Mouse (Mus musculus): ENCODE data around the gene Prss36. TPM values are rescaled to one million over a fixed set of nuclear protein-coding genes. Genes with fewer than 3 reads are reported as not detected.
"Not testable (repeated sequence)": the region's sequence is repeated elsewhere in the genome, so short reads cannot be mapped to it uniquely, and the experiment has no call there.

The Prss36 gene
- total RNA-seq, 2 experiments from 2014 or later = 6.2 to 11.4 TPM

DNA sequence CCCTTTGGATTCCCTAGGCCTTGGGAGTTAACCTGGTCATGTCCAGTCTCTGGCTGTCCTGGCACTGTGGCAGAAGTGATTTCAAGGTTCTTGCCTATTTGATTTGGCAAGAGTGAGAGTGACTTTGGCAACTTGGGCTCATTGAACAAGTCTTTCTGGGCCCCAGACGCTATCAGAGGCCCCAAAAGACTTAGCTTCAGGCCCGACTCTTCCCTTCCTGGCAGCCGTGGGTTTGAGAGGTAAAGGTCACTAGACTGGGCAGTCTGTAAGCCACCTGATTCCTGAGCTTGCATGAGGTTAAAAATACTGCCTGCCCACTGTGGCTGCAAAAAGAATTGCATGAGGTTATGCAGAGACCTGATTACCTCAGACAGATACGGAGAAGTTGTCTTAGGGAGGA lies 37.9 kb downstream of the Prss36 start:
- no peak for DNase-seq (ENCODE audit: low spot score in 2 of 2)

DNA sequence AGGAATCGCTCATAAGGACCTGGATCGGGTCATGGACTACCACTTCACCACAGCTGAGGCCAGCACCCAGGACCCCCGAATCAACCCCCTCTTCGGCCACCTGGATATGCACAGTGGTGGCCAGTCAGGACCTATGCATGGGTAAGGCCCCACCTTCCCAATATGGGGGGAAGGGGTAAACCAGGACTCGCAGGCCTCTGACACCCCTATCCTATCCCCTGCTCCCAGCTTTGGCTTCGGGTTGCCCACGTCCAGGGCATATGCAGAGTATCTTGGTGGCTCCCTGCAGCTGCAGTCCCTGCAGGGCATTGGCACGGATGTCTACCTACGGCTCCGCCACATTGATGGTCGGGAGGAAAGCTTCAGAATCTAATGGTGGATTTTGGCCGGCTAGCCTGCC lies 38.6 kb downstream of the Prss36 start:
- no peak for DNase-seq (ENCODE audit: low spot score in 2 of 2)

DNA sequence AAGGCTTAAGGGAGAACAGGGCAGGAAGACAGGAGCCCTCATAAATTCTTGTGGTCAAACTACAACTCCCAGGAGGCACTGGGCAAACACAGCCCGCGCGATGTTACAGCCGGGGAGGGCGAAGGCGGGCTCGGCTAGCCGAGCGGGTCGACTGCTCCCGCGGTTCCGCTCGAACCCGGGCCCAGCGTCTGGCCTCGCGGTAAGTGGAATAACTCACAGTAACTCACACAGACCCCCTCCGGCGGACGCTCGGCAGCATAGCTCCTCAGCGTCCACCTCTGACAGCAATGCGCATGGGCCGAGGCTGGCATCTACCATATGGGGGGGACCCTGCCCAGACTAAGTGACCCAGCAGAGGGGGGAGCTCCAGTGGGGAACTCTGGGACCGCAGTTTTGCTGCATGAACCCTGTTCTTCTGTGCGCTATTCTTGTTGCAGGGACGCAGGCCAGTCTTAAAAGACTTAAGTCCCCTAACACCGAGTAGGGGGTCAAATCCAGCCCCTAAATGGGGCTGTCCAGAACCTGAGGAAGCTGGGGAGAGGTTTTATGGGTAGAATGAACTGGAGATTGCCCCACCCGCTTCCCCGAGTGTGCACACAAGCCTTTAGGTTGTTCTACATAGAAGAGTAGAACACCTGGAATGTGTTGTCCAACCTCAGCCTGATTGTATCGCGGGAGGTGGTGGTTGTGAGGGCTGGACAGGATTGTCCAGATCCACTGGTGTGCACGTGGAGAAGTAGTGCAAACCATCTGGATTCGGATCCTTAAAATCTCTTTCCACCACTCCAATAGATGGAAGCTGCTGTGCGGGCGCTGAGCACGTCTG lies 42.3 kb downstream of the Prss36 start, which contains the start of gene Bckdk:
Gene Bckdk, plus strand, starts transcription at position 112 of the 826 bp plus-strand sequence.
- DNase-seq (ENCODE audit: low spot score in 2 of 2) = peak; percentile 70

- DNase-seq (ENCODE audit: low spot score in 2 of 2) = no peak
These were observed 44.8 kb downstream of the Prss36 start for GRCm38 (mm10) chr7:127901772-127902171.

- no peak for DNase-seq (ENCODE audit: low spot score in 2 of 2)
These were observed 46.5 kb downstream of the Prss36 start for GRCm38 (mm10) chr7:127899997-127900396.

DNA sequence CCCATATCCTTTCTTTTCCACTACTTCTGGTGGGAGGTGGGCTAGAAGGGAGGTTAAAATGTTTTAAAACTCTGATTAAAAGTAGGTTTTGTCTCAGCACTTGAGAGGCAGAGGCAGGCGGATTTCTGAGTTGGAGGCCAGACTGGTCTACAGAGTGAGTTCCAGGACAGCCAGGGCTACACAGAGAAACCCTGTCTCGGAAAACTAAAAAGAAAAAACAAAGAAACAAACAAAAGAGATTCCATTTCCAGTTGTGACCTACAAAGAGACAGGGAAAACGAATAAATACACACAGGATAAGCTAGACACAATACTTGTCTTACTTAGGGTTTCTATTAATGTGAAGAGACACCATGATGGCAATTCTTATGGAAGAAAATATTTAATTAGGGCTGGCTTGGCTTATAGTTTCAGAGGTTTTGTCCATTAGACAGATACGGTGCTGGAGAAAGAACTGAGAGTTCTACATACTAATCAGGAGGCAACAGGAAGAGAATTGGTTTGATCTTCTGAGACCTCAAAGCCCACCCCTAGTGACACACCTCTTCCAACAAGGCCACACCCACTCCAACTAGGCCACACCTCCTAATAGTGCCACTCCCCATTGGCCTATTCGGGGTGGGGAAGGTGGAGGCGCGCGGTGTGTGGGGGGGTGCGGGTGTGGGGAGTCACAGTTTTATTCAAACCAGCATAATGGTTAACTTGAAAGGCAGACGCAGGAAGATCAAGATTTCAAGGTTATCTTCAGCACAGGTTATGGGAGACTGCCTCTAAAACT lies 48.2 kb downstream of the Prss36 start:
- no peak for DNase-seq (ENCODE audit: low spot score in 2 of 2)

- DNase-seq (ENCODE audit: low spot score in 2 of 2) = no peak
These were observed 49.0 kb downstream of the Prss36 start for GRCm38 (mm10) chr7:127897542-127897941.

GRCm38 (mm10) chr7:127896384-127896783 lies 50.1 kb downstream of the Prss36 start:
- DNase-seq (ENCODE audit: low spot score in 2 of 2) = peak; percentile 27 to 58

- not testable (repeated sequence) for DNase-seq (ENCODE audit: low spot score in 2 of 2)
These were observed 50.6 kb downstream of the Prss36 start for GRCm38 (mm10) chr7:127895891-127896290.

- DNase-seq (ENCODE audit: low spot score in 2 of 2) = peak; percentile 91
These were observed 51.1 kb downstream of the Prss36 start, which contains the start of the genes Gm21974 and Vkorc1 for GRCm38 (mm10) chr7:127895442-127895841. Gene Gm21974, minus strand, starts transcription at chr7:127895454. Gene Vkorc1, minus strand, starts transcription at chr7:127895617.

DNA sequence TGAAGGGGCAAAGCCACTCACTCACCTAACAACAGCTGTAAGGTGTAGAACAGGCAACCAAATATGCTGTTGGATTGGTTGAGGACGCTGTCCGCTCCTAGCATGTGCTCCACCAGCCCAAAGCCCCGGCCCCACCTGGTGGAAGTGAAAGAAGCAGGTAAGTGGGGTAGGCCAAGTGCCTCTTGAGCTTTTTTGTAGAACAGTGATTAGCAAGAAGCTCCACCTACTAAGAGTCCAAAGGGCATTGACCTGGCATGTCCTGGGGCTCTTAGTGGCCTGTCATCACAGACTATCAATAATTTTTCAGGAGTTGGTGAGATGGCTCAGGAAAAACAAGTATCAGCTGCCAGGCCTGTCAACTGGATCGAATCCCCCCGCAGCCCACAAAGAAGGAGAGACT lies 52.0 kb downstream of the Prss36 start:
- DNase-seq (ENCODE audit: low spot score in 2 of 2) = no peak

DNA sequence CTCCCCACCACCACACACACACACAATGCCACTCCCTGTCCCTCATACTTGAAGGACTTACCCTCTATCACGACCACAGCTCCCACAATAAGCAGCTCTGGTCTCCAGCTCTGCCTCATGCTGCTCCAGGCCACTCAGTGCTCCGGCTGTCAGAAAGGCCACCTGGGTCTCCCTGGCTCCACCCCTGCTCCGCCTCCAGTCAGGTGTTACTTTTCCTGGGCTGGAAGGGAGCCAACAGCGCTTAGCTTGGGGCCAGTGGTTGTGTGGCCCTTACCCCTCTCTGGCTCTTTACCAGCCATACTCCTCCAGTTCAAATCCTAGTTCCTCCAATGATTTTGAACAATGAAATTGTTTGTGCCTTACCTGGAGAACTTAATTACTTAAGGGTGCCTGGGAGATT lies 55.7 kb downstream of the Prss36 start, which contains the start of gene Prss53:
Gene Prss53, minus strand, starts transcription at position 173 of the 400 bp plus-strand sequence.
- DNase-seq (ENCODE audit: low spot score in 2 of 2) = no peak

- DNase-seq (ENCODE audit: low spot score in 2 of 2) = no peak
These were observed 57.7 kb downstream of the Prss36 start for GRCm38 (mm10) chr7:127888821-127889220.

DNA sequence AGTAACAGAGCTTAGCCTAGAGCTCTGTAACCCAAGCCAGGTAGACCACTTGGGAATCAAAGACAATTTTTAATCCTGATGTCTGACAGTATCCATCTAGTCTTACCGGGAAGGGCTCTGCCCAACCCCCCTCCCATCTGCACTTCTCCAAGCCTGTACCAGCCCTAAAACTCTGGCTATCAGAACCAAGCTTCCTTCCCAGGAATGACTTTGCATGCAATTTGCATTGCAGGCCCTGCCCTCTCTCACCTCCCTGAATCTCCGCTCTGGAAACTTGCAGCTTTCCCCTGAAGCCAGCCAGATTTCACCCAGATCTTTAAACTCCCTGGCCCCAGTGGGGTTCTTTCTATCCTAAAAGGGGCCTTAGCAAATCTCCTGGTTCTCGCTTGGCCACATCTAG lies 58.7 kb downstream of the Prss36 start:
- DNase-seq (ENCODE audit: low spot score in 2 of 2) = no peak

DNA sequence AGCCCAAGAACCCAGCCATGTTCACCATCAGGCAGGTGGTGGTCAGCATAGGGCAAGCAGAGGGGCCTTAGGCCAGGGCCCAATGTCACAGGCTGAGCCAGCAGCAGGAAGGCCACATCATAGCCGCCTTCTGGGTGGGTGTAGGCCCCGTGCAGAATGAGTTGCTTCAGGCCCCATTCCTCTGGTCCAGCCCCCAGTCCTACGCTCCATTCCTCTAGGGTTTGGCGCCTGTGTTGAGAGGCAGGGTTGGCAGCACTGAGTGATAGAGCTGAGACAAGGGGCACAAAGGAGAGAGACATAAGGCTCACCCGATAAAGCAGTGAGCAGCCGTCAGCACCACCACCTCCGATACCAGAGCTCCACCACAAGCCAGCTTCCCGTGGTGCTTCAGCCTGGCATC lies 59.3 kb downstream of the Prss36 start:
- no peak for DNase-seq (ENCODE audit: low spot score in 2 of 2)

DNA sequence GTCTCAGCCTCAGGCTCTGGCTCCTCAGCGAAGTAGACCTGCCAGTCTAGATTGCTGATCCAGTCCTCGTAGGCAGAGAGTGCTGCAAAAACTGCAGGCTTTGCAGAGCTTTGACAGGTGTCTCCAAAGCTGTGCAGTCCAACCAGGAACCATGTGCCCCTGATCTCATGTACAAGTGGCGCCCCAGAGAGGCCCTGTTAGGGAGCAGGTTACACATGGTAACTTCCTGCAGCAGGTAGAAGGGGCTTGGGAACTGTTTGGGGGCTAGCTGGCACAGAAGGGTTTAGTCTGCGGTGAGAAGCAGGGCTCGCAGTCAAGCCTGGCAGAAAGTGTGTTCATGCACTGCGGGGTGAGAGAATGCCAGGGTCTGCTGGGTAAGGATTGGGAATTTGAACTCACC lies 60.0 kb downstream of the Prss36 start:
- DNase-seq (ENCODE audit: low spot score in 2 of 2) = no peak

DNA sequence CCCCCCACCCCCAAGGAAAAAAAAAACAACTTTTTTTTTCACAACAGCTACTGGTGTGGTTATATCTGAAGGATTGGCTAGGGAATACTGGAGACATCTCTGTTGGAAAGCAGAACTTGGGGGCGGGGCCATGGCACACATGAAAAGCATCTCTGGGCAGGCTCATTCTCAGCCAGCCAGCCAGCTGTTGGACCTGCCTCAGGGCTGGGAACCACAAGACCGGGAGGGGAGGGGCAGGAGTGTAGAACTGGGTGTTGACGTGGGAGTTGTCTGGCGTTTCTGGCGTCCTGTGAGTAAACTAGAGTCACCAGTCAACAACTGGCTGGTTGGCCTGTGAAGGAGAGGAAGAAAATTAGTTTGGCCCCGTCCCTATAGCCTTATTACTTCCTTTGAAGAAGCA lies 60.6 kb downstream of the Prss36 start:
- DNase-seq (ENCODE audit: low spot score in 2 of 2) = no peak

Other genes with a start within 250 kb of the Prss36 start
- 10 to 100 TPM; 53.4 to 88.2 TPM for gene Bcl7c, start 237.8 kb downstream of the Prss36 start, total RNA-seq (2021)
- 1 to 10 TPM; 3.3 to 4.8 TPM for gene Ctf1, start 234.0 kb downstream of the Prss36 start, total RNA-seq (2021)
- gene Ctf2, start 214.6 kb downstream of the Prss36 start, total RNA-seq (2021) = not detected
- gene Fbxl19, start 202.2 kb downstream of the Prss36 start, total RNA-seq (2021) = 10 to 100 TPM; 10.7 to 14.4 TPM
- 10 to 100 TPM; 28.5 to 30.7 TPM for gene Orai3, start 176.9 kb downstream of the Prss36 start, total RNA-seq (2021)
- gene Setd1a, start 170.1 kb downstream of the Prss36 start, total RNA-seq (2021) = 10 to 100 TPM; 30.3 to 40.4 TPM
- gene Gm49388, start 161.1 kb downstream of the Prss36 start, total RNA-seq (2021) = 1 to 10 TPM; 2.4 to 3.0 TPM
- 10 to 100 TPM; 31.5 to 40.4 TPM for gene Hsd3b7, start 146.1 kb downstream of the Prss36 start, total RNA-seq (2021)
- gene Stx4a, start 122.4 kb downstream of the Prss36 start, total RNA-seq (2021) = 100 to 1,000 TPM in 1 of 2 experiments, 10 to 100 TPM in 1; 99.2 to 104 TPM
- 1 to 10 TPM; 4.2 to 5.6 TPM for gene Stx1b, start 122.2 kb downstream of the Prss36 start, total RNA-seq (2021)
- 10 to 100 TPM; 31.1 to 36.6 TPM for gene Zfp646, start 70.5 kb downstream of the Prss36 start, total RNA-seq (2021)
- 1 to 10 TPM; 8.3 to 9.5 TPM for gene Zfp668, start 69.9 kb downstream of the Prss36 start, total RNA-seq (2021)
- 1 to 10 TPM; 1.2 to 1.9 TPM for gene Prss53, start 55.8 kb downstream of the Prss36 start, total RNA-seq (2021)
- gene Gm21974, start 51.3 kb downstream of the Prss36 start, total RNA-seq (2021) = not detected
- gene Vkorc1, start 51.1 kb downstream of the Prss36 start, total RNA-seq (2021) = 10 to 100 TPM; 67.2 to 67.4 TPM
- 100 to 1,000 TPM in 1 of 2 experiments, 10 to 100 TPM in 1; 97.1 to 109 TPM for gene Bckdk, start 42.6 kb downstream of the Prss36 start, total RNA-seq (2021)
- gene Kat8, start 34.2 kb downstream of the Prss36 start, total RNA-seq (2021) = 10 to 100 TPM; 27.1 to 30.2 TPM
- gene Prss8, start 16.6 kb downstream of the Prss36 start, total RNA-seq (2021) = under 1 TPM in 1 of 2 experiments, not detected in 1; 0.23 TPM
- 100 to 1,000 TPM; 150 to 153 TPM for gene Fus, start 20.7 kb upstream of the Prss36 start, total RNA-seq (2021)
- 1 to 10 TPM in 1 of 2 experiments, under 1 TPM in 1; 0.83 to 3.7 TPM for gene Pycard, start 47.1 kb upstream of the Prss36 start, total RNA-seq (2021)
- gene Trim72, start 57.2 kb upstream of the Prss36 start, total RNA-seq (2021) = under 1 TPM in 1 of 2 experiments, not detected in 1; 0.29 TPM
- gene Itgam, start 115.9 kb upstream of the Prss36 start, total RNA-seq (2021) = 1 to 10 TPM; 4.9 to 6.9 TPM
- under 1 TPM in 1 of 2 experiments, not detected in 1; 0.10 TPM for gene Gm49368, start 116.0 kb upstream of the Prss36 start, total RNA-seq (2021)
- gene Itgax, start 182.8 kb upstream of the Prss36 start, total RNA-seq (2021) = 1 to 10 TPM; 1.7 to 6.2 TPM
- gene Itgad, start 207.7 kb upstream of the Prss36 start, total RNA-seq (2021) = under 1 TPM in 1 of 2 experiments, not detected in 1; 0.22 TPM